Mouse (Mus musculus): Measurements from ENCODE around the gene Chrna7.

Gene Chrna7

GRCm38 (mm10) chr7:63212084-63212723 is at the start of gene Chrna7:
Chrna7 (minus strand) TSS chr7:63212569.
- peak; percentile 39 for DNase-seq (ENCODE audit: extremely low spot score, low read depth, low spot score)

- DNase-seq (ENCODE audit: extremely low spot score, low read depth, low spot score), result no peak
Observed at GRCm38 (mm10) chr7:63249404-63249803, 37.0 kb upstream of the Chrna7 start.

- DNase-seq (ENCODE audit: extremely low spot score, low read depth, low spot score), result no peak
Observed at GRCm38 (mm10) chr7:63237852-63238516, 25.6 kb upstream of the Chrna7 start.

DNA sequence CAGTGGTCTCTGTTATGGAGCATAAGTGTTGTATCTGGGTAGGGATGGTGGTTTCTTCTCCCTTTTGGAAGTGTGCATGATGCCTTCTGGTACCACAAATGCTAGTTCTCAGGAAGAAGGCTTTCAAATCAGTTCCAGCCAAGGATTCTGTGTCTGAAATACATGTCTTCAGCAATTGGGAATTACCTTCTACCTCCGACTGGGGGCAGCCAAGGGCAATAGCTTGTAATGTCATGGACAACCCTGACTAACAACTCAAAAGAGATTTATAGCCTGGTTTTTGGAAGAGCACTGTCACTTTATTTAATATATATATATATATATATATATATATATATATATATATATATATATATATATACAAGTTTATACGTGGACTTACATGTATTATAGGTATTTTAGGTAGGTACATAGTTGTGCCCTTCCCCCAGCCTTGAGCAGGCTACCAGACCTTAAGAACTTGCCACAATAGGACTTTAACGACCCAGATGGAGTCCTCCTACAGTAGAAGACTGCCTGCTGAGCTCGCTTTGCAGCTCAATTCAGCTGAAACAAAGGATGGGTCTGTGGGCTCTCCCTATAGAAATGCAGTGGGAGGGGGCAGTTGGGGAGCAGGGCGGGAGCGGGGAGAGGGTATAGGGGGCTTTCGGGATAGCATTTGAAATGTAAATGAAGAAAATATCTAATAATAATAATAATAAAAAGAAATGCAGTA is 12.9 kb upstream of the Chrna7 start:
- DNase-seq (ENCODE audit: extremely low spot score, low read depth, low spot score), result no peak

GRCm38 (mm10) chr7:63211641-63212083 is 707 bp downstream of the Chrna7 start:
- DNase-seq (ENCODE audit: extremely low spot score, low read depth, low spot score), result no peak

DNA sequence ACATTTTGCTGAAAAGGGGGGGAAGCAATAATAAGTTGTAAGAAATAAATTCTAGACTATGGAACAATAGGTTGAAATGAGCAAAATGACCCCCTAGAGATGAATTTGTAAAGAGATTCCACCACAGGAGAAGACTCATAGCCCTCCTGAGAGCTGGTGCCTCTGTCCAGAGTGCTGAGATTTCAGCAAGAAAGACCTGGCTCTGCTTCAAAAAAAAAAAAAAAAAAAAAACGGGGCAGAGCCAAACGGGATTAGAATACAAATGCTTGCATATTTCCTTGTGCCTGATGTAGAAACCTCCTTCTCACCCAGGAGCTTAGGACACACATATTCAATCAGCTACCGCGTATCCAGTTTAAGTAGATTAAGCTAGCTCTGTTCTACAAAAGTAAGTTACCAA is 2.9 kb downstream of the Chrna7 start:
- DNase-seq (ENCODE audit: extremely low spot score, low read depth, low spot score), result no peak

- no peak for DNase-seq (ENCODE audit: extremely low spot score, low read depth, low spot score)
Observed at GRCm38 (mm10) chr7:63207137-63207536, 5.2 kb downstream of the Chrna7 start.

- DNase-seq (ENCODE audit: extremely low spot score, low read depth, low spot score), result no peak
Observed at GRCm38 (mm10) chr7:63195560-63195959, 16.8 kb downstream of the Chrna7 start.

- no peak for DNase-seq (ENCODE audit: extremely low spot score, low read depth, low spot score)
Observed at GRCm38 (mm10) chr7:63189647-63190534, 22.5 kb downstream of the Chrna7 start.

GRCm38 (mm10) chr7:63170063-63170787 is 42.1 kb downstream of the Chrna7 start:
- DNase-seq (ENCODE audit: extremely low spot score, low read depth, low spot score), result no peak

DNA sequence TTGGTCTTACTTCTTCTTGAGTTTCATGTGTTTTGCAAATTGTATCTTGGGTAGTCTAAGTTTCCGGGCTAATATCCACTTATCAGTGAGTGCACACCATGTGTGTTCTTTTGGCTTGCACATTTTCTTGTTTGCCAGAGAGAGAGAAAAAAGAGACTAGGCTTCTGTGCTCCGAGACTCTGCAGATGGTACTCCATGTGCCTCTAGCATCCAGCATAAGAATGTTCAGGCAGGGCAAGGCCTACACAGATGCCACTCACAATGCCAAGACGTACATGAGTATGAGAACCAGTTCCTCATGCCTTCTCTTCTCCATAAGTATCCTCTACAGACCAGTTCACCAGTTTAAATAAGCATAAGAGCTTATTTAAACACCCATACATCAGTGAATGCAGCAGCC is 47.8 kb downstream of the Chrna7 start:
- no peak for DNase-seq (ENCODE audit: extremely low spot score, low read depth, low spot score)

DNA sequence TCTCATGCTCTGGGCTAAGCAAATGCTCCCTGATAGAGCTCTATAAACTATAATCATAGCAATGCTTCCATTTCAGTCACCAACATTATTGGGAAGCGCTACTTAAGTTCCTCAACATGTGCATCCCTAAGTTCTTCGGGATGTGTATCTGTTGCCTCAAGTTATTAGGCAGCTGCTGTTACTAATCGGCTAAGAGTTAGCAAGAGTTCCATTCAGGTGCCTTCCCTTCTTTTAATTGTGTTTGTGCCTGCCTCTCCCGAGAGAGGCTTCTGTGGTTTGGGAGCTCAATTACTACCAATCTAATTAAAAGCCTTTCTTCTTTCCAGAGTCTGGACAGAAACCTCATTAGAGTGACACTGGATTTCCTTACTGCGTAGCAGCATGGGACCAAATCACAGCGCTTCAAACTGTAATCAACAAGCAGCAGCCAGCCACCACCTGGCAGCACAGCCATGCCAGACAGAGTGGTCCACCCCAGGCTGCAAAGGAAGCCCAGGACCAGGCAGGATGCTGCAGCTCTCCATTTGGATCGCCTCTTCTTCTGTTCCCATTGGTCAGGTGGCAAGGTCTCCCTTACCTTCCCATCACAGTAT is 50.0 kb downstream of the Chrna7 start:
- no peak for DNase-seq (ENCODE audit: extremely low spot score, low read depth, low spot score)

DNA sequence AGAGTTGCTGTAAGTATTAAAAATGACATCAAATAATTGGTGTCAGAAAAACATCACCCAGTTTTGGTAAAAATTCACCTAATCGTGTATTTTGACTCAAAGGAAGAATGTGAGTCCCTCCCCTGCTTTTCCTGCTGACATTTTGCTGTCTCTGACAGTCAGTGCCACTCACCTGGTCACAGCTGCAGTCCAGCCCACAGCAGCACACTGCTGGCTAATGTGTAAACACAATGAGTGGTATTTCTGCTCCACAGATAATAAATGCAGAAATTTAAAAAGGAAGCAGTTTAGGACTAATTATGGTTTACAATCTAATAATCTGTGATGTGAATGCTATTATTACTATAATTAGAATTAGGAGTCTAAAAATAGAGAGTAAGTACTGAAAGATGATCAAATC is 59.1 kb downstream of the Chrna7 start:
- no peak for DNase-seq (ENCODE audit: extremely low spot score, low read depth, low spot score)

GRCm38 (mm10) chr7:63148740-63149139 is 63.6 kb downstream of the Chrna7 start:
- no peak for DNase-seq (ENCODE audit: extremely low spot score, low read depth, low spot score)

DNA sequence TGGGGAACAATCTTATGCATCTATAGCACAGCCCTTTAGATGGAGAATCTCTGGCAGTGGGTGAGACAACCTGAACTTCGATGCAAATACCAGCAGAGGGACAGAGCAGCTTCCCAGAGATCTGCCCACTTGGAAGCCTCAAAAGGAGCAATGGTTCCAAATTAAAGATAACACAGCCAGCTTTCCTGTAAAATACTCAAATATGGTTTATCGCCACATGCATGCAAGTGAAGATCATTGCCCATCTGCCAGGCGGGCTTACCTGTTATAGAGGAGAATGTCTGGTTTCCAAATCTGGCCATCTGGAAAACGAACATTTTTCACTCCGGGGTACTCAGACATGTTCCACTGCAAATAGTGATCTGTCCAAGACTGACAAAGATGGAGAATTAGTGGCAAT is 64.0 kb downstream of the Chrna7 start:
- no peak for DNase-seq (ENCODE audit: extremely low spot score, low read depth, low spot score)

DNA sequence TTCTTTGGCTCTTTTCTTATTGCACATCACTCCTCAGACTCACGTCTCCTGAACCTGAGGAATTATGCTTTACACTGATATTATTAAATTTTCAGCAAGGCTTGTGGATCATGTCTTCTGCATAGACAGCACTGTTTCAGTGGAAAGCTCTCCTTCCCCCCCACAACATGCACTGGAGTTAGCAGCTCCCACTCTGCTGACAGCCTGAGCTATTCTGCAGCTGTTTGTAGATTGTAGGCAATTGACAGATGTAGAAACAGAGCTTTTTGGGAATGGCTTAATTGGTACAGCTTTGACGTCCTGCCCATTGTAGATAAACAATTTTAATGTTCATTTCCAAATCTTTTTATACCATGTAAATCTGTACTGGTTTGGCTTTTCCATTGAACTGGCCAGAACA is 89.8 kb downstream of the Chrna7 start:
- DNase-seq (ENCODE audit: extremely low spot score, low read depth, low spot score), result no peak

DNA sequence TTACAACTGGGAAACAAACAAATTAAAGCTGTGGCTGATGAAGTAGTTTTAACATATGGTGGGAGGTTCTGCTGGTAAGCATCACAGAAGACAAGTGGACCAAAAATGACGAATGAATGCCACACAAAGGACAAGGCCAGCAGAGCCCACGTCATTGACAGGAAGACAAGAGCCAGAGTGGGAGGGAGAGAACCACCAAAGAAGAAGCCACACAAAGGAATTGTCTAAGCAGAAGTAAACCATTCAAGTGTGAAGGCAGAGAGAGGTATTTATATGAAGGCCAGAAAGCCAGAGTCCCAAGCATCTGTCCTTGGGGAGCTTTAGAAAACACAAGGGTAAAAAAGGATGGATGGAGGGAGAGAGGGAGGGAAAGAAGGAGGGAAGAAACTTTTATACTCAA is 98.7 kb downstream of the Chrna7 start:
- no peak for DNase-seq (ENCODE audit: extremely low spot score, low read depth, low spot score)

DNA sequence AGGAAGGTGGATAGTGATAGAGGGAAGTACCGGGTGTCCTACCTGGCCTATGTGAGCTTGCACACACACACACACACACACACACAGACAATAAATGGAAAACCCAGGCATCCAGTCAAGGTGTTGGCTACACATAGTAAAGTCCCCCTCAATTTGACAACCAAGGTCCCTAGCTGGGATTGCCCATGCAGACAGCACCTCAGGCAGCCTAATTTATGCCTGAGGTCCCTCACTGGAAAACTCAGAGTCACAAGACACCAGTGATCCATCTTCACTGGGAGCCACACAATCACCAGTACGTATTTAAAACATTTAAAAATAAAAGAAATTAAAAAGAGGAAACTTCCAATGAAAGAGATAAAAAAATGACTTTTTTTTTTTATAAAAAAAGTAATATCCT is 99.1 kb downstream of the Chrna7 start:
- no peak for DNase-seq (ENCODE audit: extremely low spot score, low read depth, low spot score)

DNA sequence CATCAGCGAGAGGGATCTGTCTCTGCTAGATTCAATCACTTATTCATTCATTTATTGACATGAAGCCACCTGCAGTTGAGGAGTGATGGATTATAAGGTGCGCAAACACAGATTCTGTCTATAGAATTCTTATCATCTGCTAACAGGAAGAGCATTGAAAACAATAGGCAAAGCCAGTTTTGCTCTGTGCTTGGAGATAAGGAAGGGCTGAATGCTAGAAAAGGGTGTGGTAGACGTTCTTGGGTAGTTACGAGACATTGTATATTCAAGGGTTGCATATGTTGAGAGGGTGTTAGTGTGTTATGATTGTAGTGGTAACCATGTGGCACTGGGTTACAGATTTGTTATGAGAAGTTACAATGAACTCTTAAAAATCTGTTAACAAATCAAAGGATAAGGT is 103.0 kb downstream of the Chrna7 start:
- DNase-seq (ENCODE audit: extremely low spot score, low read depth, low spot score), result no peak

DNA sequence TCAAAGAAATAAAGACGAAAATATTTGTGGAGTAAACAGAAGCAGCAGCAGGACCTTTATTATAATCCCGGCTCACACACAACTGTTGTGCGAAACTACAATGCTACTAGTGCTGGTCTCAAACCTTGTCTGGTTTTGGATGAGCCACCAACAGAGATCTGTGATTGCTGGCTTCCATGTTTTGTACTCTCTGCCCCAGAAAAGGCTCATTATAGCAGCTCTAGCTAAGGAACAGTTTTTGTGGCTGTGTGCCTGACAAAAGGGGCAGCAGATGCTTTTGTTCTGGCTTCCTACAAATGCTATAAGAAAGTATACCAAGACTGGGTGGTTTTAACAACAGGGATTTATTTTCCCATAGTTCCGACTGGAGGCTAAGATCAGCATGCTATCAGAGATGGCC is 126.4 kb downstream of the Chrna7 start:
- no peak for DNase-seq (ENCODE audit: extremely low spot score, low read depth, low spot score)
